Mouse (Mus musculus): ENCODE measurements around the gene Usp24.

GRCm38 (mm10) chr4:106470921-106471320 is 154.9 kb downstream of the Usp24 start:
- TF ChIP-seq CTCF (IDR thresholded peaks at IDR 0.05; ENCODE audit: low read depth, low read length) (no peak), POLR2A (IDR thresholded peaks at IDR 0.05; ENCODE audit: insufficient read depth, low read length) (no peak), EP300 (IDR thresholded peaks at IDR 0.05; ENCODE audit: insufficient read depth, low read depth, low read length) (no peak)
